Mouse (Mus musculus) gonadal fat pad, adult 2 months (tissue): ENCODE results near the gene Cdk18. TPM values are rescaled to one million over a fixed set of nuclear protein-coding genes. Genes with fewer than 3 reads are reported as not detected.
A peak's percentile ranks its signal among the peaks of the same experiment; 100 is the strongest.
"Not testable (repeated sequence)": the region's sequence is repeated elsewhere in the genome, so short reads cannot be mapped to it uniquely, and the experiment has no call there.

Experiments used
- DNase-seq: peaks from one replicate; pipeline ENCODE4 v3.0.0-alpha.2; 2012; ENCODE audit warnings: low read depth
- polyA plus RNA-seq: library from polyadenylated mRNA; depleted of rRNA; stranded (reverse); fragments of >200 nt; gene quantifications from 2 replicates; pipeline ENCODE4 v1.2.3, GENCODE M21; 2012; rRNA removed

Gene Cdk18
- polyA plus RNA-seq: 10.3 and 10.4 TPM in 2 replicates

GRCm38 (mm10) chr1:132139416-132139864, at the start of gene Cdk18:
Cdk18 (minus strand) TSS chr1:132139684.
- DNase-seq: no peak

DNA sequence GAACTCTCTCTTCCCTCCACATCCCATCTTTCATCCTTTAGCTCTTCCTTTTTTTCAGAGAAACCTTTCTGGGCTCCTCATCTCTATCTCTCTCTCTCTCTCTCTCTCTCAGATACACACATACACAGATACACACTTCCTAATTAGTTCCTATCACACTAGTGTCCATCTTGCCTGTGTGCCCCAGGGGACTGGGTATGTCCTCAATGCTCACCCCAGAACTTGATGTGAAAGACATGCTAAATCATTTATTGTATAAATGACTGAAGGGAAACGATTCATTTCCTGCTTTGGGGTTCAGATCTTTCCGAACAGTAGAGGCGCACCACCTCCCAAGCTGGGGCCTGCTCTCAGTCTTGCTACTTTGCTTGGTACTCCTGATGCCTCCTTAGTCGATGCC, 49.7 kb upstream of the Cdk18 start:
- no peak for DNase-seq

DNA sequence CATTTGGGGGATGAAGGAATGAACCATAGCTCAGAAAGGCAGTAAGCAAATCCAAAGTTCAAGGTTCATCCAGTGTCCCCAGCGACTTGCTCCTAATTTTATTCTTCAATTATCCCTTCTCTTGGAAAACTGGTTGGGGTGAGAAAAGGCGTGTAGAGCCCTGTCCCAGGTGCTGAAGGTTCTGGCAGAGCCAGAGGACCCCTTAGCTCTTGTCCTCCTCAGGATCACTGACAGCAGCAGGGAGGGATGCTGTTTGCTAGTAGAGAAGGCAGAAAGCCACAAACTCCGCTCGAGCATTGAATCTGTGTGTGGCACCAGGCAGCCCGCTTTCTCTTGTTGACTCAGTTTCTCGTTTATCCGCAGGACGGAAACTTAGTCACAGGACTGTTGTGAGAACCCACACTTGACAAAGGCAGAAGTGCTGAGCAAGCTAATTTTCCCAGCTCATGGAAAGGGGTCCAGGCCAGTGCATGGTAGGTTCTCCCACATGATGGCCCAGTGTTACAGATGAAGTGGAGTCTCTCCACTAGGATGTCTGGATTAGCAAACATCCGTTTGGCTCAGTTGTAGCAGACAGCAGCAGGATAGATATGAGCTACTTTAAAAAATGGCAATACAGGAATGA, 49.1 kb upstream of the Cdk18 start:
- no peak for DNase-seq

DNA sequence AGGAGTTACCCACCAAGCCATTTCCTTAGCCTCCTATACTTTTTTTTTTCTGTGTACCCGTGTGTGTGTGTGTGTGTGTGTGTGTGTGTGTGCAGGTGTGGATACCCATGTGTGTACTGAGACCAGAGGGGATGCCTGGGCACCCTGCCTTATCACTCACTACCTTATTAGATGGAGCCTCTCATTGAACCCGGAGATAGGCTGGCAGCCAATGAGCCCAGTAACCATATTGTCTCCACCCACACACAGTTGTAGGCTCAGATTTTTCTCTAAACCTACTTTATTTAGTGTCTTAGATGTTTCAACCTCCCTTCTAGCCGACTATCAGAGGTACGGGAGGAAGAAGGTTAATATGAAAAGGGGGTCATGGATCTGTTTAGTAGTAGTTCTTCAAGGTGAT, 46.8 kb upstream of the Cdk18 start:
- DNase-seq: no peak

DNA sequence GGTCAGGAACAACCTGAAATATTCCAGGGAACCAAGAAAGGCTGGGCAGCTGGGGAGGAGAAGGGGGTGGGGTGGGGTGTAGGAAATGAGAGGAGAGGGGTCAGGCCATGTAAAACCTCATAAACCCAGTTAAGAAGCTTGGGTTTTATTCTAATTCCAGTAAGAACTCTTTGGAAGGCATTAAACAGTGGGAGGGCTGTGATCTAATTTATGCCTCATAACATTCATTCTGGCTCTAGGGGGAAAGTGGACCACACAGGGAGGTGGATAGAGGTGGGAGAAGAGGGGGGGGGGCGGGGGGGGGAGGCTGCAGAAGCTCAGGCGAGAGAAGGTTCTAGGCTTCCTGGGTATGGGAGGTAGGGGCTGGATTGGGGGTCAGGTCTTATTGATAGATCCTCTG, 32.1 kb upstream of the Cdk18 start:
- no peak for DNase-seq

GRCm38 (mm10) chr1:132170698-132171097, 31.2 kb upstream of the Cdk18 start:
- no peak for DNase-seq

DNA sequence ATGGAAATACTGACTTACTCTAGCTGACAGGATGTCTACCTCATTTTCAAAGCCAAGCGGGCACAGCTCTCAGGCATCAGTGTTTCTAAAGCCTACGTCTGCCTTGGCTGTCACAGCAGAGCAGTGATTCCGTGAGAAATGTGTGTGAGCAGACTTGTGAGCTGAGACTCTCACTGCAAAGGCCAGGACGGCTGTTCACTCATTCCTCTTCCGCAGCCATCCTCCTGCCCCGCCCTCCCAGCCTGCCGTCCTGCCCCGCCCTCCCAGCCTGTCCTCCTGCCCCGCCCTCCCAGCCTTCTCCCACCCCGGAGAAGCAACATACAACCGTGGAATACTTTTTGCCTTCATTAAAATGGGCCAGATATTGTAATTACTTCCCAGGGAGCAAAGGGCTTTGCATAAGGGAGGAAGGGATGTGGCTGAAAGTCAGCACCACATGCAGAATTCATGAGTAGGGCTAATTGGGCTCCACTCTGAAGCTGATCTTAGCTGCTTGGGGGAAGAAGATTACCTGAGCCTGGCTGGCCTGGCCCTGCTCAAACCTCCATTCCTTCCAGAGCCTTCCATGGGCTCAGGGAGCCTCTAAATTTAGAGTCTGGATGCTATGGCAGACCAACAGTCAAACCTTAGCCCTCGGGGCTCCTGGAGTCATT, 28.8 kb upstream of the Cdk18 start:
- DNase-seq: no peak

GRCm38 (mm10) chr1:132165859-132166258, 26.4 kb upstream of the Cdk18 start:
- DNase-seq: no peak

DNA sequence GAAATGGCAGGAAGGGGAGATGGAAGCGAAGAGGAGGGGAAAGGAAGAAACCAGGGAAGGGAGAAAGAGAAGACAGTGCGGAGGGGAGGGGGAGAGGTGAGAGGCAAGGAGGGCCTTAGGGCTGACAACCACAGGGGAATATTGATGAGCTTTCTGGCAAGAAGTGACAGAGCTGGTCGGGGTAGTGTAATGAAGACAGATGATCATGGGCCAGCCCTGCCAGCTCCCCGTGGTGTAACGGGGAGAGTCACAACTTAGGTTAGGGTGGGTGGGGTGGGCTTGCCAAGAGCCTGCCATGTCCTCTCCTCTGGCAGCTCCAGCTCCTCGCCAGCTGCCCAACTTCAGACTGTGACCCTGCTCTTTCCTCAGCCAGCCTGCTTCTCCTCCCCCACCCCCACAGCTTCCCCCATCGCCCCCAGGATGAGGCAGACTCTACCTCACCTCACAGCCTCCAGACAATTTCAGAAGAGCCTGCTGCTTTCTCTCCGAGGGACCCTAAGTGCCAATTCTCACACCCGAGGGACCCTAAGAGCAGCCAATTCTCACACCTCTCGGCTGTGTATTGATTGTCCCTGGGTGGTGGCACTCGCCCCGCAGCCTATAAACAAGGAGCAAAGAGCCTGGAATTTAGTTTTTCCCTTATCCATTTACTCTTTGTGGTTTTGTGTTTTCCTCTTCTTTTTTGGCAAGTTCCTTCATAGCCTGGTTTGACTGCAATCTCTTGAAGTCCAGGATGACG, 25.5 kb upstream of the Cdk18 start:
- no peak for DNase-seq

DNA sequence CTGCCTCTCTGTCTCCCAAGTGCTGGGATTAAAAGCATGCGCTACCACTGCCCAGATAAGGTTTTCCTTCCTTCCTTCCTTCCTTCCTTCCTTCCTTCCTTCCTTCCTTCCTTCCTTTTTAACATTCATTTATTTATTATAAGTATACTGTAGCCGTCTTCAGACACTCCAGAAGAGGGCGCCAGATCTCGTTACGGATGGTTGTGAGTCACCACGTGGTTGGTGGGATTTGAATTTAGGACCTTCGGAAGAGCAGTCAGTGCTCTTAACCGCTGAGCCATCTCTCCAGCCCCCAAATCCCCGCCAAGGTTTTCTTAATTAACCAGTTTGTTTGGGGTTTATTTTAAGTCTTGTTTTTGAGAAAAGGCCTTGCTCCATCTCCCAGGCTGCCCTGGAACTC, 23.1 kb upstream of the Cdk18 start:
- not testable (repeated sequence) for DNase-seq

- no peak for DNase-seq
Observed at GRCm38 (mm10) chr1:132161211-132161880, 21.9 kb upstream of the Cdk18 start.

DNA sequence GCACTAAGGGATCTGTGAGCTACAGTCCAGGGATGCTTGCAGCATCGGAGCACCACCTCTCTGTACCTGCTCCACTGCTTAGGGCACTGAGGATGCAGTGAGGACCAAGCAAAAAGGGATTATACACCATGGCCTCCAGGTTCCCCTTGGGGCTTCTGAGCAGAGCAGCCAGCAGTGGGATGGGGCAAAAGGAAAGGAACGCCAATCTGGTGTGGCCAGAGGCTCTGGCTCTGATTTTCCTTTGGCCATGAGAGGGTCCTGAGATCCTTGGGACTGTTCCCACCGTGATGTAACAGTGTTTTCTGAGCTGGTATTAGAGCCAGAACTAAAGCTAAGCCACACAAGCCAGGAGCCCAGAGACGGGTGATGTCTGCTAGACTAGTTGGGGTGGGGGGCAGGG, 20.2 kb upstream of the Cdk18 start:
- DNase-seq: no peak

DNA sequence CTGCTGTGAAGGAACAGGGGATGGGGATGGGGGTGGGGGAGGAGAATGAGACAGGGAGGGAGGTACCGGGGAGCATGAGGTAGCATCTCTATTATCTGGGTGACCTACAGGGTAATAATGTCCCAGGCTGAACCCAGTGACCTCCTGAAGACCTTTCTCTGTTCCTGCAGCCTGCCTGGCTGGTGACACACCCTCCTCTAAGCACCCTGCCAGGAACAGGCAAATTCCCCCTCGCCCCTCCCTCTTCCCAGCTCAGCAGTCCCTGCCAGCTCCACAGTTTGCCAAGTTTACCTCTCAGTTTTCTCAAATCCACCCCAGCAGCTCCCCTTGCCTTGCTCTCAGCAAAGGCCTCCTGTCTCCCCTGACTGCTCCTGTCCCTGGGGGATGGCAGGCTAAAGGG, 19.3 kb upstream of the Cdk18 start:
- no peak for DNase-seq

DNA sequence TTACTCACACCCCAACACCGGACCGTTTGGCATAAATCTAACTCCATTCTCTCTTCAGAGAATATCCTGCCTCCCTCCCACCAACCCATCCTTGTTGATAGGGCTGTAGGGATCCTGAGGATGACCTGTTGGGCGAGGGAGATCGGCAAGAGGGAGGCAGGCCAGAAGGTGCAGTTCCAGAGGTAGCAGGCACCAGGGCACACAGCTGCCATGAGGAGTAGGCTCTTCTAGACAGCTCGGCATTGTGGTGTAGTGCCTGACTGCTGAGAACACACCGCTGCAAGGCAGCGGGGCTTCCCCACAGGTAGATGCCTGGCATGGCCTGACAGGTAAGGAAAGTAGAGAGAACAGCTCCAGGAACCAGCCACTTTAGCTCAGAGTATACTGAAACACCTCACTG, 18.3 kb upstream of the Cdk18 start:
- DNase-seq: no peak

DNA sequence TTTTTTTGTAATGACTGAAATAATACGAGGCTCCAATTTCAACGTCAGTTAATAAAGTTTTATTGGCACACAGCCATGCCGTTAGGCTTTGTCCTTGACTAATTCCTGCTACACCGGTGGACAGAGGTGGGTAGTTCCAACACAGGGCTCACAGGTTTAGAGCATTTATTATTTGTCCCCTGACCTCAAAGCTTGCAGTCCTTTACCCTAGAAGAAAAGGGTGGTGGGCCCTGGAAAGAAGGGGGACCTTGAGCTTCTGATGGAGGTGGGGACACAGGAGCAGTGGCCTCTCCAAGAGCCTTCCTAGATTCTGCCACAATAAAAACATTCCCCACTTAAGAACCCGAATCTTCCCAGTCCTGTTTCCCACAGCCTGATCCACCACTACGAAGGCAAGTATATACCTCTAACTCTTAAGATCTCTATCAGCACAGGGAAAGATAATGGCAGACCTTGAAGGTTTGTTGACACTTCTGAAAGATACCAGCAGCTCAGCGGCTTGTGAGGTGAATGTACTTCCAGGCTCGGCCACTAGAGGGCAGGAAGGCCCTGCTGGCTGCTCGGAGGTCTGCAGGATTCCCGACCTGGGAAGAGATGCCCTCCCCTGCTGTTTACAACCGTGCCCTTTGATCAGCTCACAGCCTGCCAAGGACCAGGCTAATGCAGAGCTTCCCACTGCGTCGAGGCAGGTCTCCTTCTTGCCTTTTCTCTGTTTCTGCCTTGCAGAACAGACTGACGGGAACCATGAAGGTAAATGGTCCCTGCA, 17.7 kb upstream of the Cdk18 start:
- DNase-seq: no peak

DNA sequence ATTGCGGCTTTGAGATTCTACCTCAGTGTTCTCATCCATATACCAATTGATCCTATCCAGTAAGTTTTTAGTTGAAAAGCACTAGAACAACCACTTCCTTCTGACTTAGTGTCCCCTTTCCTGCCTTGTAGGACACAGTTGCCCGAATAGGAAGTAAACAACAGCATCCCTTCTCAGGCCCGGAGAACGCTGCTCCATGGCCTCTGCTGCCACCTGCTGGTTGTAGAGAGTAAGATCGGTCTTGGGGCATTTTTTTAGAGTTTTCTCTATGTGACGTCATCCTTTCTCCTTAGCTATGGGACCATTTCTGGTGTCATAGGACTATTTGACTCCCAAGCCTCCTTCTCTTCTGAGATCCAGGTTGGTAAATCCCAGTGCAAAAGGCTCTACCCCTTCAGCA, 16.3 kb upstream of the Cdk18 start:
- DNase-seq: no peak

GRCm38 (mm10) chr1:132153691-132154090, 14.2 kb upstream of the Cdk18 start:
- no peak for DNase-seq

- no peak for DNase-seq
Observed at GRCm38 (mm10) chr1:132153086-132153690, 13.7 kb upstream of the Cdk18 start.

DNA sequence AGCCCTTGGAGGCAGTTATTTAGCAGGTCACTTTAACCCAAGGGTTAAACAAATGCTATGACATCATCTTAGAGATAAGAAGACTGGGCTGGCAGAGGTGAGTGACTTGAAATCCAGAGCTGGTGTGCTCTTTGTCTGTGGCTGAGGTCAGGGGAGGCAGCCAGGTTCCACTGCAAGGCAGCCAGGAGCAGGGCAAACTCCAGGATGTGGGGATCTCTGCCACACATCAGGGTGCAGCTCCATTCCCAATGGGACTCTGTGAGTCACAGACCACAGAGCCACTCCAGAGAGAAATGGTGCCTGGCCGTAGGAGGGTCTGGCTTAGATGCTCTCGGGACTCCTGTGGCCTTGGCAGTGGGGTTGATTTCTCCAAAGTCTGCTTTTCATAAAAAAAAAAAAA, 12.4 kb upstream of the Cdk18 start:
- DNase-seq: no peak

GRCm38 (mm10) chr1:132150817-132151601, 11.5 kb upstream of the Cdk18 start:
- DNase-seq: peak; percentile 79
